Comparison of ENCODE assay signal across 15 mouse cellular contexts in the genomic region with DNA sequence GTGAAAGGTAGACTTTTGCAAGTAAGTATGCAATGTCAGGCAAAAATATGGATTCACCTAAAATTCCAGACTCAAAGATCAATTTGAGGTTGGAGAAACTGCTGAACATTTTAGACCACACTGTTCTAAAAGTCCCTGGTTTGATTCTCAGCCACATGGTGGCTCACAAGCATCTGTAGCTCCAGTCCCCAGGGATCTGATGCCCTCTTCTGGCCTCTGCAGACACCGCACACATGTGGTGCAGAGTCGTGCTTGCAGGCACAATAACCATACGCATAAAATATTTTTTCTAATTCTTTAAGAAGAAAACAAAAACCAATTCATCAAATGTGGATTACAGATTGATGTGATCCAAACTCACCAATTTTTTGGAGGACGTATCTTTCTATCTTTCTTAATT.
A peak's percentile ranks its signal among the peaks of the same experiment; 100 is the strongest.
DNase-seq lines count a peak whose midpoint lies in the region; ATAC-seq and TF ChIP-seq lines count a peak whose summit lies in the region.
"Had no signal": no experiment of that assay in that cellular context is flagged by ENCODE, and none has a peak within 500 bp of the region (broad histone marks: within the 10 kb centered on the region; RNA-seq: fewer than 3 reads in every experiment).

No protein-coding gene starts in this region.

- no peaks in the 10 kb centered on the region for H3K27me3 ChIP-seq in lung, embryonic 14.5 days (ENCODE audit: insufficient read depth, low read length)
- no peaks in the 10 kb centered on the region for H3K27me3 ChIP-seq in Patski
- H3K27me3 ChIP-seq in embryonic facial prominence, embryonic 10.5 days (replicated peaks; ENCODE audit: low read depth, poor library complexity, severe bottlenecking) = no peaks in the 10 kb centered on the region
- H3K27me3 ChIP-seq: limb, embryonic 15.5 days; midbrain, embryonic 15.5 days had no signal

- H3K4me2 ChIP-seq in lung, embryonic 14.5 days = no peak overlapping the region
- H3K4me2 ChIP-seq: limb, embryonic 15.5 days; midbrain, embryonic 15.5 days had no signal

- H3K9me3 ChIP-seq in lung, embryonic 14.5 days (ENCODE audit: low read depth, low read length) = no peaks in the 10 kb centered on the region; the same call in 1 of the 2 replicates
- no peaks in the 10 kb centered on the region for H3K9me3 ChIP-seq in embryonic facial prominence, embryonic 10.5 days
- H3K9me3 ChIP-seq: heart, embryonic 10.5 days; limb, embryonic 15.5 days; midbrain, embryonic 15.5 days had no signal

- 96% methylated on average over 4 of the region's 4 CpGs for WGBS in lung, embryonic 14.5 days
- 92% methylated on average over 4 of the region's 4 CpGs for WGBS in embryonic facial prominence, embryonic 10.5 days

- DNase-seq in gastrocnemius, adult 2 months = no peak
- no peak for DNase-seq in gastrocnemius, adult 8-10 months (ENCODE audit: low spot score in 2 of 2)
- DNase-seq in lung, embryonic 14.5 days = no peak
- DNase-seq in lung, postnatal 36 days = no peak
- DNase-seq in Patski (ENCODE audit: low read depth, low spot score) = no peak
- DNase-seq in embryonic facial prominence, embryonic 10.5 days (ENCODE audit: low spot score) = no peak
- no peak for DNase-seq in lung, postnatal 4 days
- DNase-seq: cerebellum, adult 11-12 months; gastrocnemius, postnatal 25 days; lung, postnatal 14 days; thymus, postnatal 36 days had no signal

- CTCF ChIA-PET in Patski (lab: Charles Lee) = interaction anchor here (1.3 kb wide), 1 partner anchor 15 kb away, joined by 3 read pairs; no protein-coding TSS in a partner anchor

- no peak overlapping the region for H3K27ac ChIP-seq in gastrocnemius, adult 2 months
- H3K27ac ChIP-seq in lung, embryonic 14.5 days (ENCODE audit: low read depth) = no peak overlapping the region
- no peak overlapping the region for H3K27ac ChIP-seq in embryonic facial prominence, embryonic 10.5 days (replicated peaks)
- H3K27ac ChIP-seq: heart, embryonic 10.5 days; limb, embryonic 15.5 days; midbrain, embryonic 15.5 days had no signal

- ATAC-seq in lung, embryonic 14.5 days (ENCODE audit: insufficient read depth) = no peak
- ATAC-seq in Patski = no peak
- ATAC-seq: midbrain, embryonic 15.5 days had no signal

- POLR2A ChIA-PET in Patski (lab: Charles Lee) = no interaction called here

- H3K36me3 ChIP-seq in lung, embryonic 14.5 days (ENCODE audit: insufficient read depth) = no peaks in the 10 kb centered on the region
- H3K36me3 ChIP-seq in embryonic facial prominence, embryonic 10.5 days (replicated peaks) = no peaks in the 10 kb centered on the region
- H3K36me3 ChIP-seq: heart, embryonic 10.5 days; limb, embryonic 15.5 days; midbrain, embryonic 15.5 days had no signal

- peak; percentile 6; the same call in 1 of the 2 replicates for TF ChIP-seq CTCF in gastrocnemius, adult 2 months (IDR thresholded peaks at IDR 0.05)
- peak; percentile 36 for TF ChIP-seq CTCF in lung, embryonic 14.5 days (IDR thresholded peaks at IDR 0.05; ENCODE audit: low read depth)
- TF ChIP-seq CTCF in Patski (IDR thresholded peaks at IDR 0.05) = peak; percentile 57

- H3K9ac ChIP-seq in lung, embryonic 14.5 days = no peak overlapping the region
- H3K9ac ChIP-seq: limb, embryonic 15.5 days; midbrain, embryonic 15.5 days had no signal

- in situ Hi-C loops in Patski (cut with MboI; ENCODE audit: low pct_unique_long_range_greater_than_20kb) = no loop called here

- no peaks in the 10 kb centered on the region for H3K4me1 ChIP-seq in lung, embryonic 14.5 days (ENCODE audit: insufficient read depth)
- H3K4me1 ChIP-seq in embryonic facial prominence, embryonic 10.5 days = no peaks in the 10 kb centered on the region
- H3K4me1 ChIP-seq: heart, embryonic 10.5 days; midbrain, embryonic 15.5 days had no signal

- intact Hi-C loops in gastrocnemius, adult 2 months (cut with DNase I) = no loop called here

- H3K4me3 ChIP-seq in gastrocnemius, adult 2 months = no peak overlapping the region
- H3K4me3 ChIP-seq in lung, embryonic 14.5 days (ENCODE audit: low read depth, low read length) = no peak overlapping the region
- H3K4me3 ChIP-seq in embryonic facial prominence, embryonic 10.5 days = no peak overlapping the region
- H3K4me3 ChIP-seq: erythroblast, embryonic 14.5 days; heart, embryonic 10.5 days; limb, embryonic 15.5 days; midbrain, embryonic 15.5 days had no signal

Comparison
In these comparisons a context has a peak if more than half of its experiments do, and no peak if none do; other contexts are left out.
1. CTCF ChIP-seq: peak in every context shown above with its lines; median percentile 57 in Patski; 36 in lung, embryonic 14.5 days; 6 in gastrocnemius, adult 2 months.